Mouse (Mus musculus): ENCODE measurements around the gene Lin28a.
A peak's percentile ranks its signal among the peaks of the same experiment; 100 is the strongest.
"Not testable (repeated sequence)": the region's sequence is repeated elsewhere in the genome, so short reads cannot be mapped to it uniquely, and the experiment has no call there.

Lin28a gene

DNA sequence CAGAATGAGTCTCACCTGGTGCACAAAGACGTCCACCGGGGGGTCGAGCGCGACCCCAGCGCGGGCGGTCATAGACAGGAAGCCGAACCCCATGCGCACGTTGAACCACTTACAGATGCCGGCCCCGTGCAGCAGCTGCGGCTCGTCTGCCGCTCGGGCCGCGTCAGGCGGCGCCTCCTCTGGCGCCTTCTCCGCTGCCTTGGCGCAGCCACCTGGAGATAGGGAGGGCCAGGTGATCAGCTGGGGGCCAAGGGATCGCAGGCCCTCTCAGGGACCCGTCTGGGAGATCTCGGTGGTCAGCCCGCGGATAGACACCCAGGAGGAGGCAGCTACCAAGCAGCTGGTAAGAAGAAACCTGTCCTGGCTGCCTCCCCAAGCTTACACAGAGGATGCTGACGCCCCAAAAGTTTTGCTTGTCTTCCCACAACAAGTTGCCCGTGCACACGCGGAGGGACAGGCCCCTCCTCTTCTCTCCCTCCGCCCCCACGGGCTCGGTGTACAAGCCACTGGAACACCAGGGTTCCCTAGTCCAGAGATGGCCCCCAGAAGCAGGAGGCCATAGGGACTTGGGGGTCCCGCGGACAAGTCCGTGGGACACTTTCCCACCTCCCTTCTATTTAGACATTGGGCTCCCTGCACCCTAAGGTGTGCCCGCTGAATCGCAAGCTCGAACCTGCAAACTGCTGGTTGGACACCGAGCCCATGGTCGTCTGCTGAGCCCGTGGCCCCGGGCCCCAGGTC is 433 bp downstream of the Lin28a start:
- no peak for DNase-seq

- no peak for DNase-seq
Measured at GRCm38 (mm10) chr4:134017201-134017865, 1.3 kb downstream of the Lin28a start.

- peak; percentile 60 for DNase-seq
Measured at GRCm38 (mm10) chr4:134016767-134017166, 1.9 kb downstream of the Lin28a start.

- no peak for DNase-seq
Measured at GRCm38 (mm10) chr4:134016208-134016607, 2.4 kb downstream of the Lin28a start.

DNA sequence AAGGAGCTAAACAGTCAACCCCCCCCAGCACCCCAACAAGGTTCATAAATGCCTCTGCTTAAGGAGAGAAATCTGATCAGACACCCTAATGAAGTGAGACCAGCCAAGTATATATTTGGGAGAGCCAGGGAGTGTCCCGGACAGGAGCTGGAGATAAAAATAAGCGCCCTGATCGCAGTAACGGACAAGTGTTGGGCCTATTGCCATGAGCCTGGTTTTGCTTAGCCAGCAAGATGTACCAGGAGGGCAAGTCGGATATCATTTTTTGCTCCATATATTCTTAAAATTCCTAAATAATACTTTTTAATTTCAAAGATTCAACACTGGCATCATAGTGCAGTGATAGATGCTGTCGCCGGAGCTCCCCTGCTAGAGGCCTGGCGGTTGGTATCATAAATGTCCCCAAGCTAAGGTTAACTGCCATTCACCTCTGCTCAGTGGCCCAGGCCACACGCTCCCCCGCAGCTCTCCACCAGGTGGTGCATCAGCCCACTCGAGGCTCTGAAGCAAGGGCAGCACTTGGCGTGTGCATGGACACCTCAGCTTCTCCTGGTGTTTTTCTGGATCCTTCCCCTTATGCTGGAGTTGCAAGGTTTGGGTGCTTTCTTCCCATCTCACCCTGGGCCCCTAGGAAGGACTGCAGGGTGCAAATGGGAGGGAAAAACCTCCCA is 5.6 kb downstream of the Lin28a start:
- DNase-seq = peak; percentile 51

DNA sequence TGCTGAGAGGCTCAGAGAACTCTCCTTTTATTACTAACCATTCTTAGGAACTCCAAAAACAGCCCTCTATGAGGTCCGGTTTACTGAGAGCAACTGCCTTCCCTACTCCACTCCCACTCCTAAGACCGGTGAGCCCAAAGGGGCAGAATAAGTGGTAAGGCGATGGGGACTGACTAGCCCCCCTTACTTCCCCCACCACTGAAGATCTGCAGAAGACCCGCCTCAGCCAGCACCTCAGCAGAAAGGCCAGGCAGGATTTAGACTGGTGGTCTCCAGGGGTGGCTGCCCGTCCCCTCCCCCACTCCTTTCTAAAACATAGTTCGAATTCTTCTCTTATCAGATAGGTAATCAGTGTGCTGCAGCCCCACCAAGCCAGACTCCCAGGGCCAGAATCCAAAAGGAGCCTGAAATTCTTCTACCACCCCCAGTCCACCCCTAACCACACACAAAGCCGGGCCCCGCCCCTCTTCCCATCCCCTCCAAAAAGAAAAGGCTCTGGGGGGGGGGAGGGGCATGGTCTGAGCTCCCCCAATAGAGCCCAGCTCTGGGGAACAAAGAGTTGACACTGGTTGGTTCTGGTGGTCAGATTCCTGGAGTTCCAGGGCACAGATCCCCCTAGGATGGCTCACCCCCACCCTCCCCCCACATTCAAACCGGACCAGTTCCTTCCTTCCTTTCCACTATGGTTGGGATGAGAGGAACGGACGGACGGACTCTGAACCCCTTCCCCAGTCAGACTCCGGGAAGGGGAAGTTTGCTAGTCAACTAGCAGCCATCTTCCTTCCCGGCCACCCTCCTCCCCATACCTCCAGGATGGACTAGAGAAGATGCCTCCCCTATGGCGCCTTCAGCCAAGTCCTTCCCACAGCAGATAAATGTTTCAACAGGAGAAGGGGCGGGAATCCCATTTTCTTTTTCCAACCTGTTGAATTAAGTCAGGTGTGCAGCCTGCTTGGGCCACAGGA is 6.9 kb downstream of the Lin28a start:
- no peak for DNase-seq

- DNase-seq = no peak
Measured at GRCm38 (mm10) chr4:134009709-134010108, 8.9 kb downstream of the Lin28a start.

DNA sequence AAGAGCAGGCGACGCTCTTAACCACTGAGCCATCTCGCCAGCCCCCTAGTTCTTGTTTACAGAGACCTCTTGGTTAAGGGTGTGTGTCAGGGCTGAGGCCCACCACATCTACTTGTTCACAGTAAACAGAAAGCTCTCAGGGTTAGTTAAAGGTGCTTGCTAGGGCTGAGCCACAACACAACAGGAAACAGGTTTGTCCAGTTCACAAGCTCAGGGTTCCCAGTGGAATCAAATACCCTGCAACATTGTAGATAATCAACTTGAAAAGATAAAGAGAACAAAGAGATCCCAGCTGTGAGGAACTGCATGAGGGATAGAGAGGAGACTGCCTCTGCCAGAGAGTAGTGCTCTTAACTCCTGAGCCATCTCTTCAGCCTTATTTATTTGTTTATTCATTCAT is 11.8 kb downstream of the Lin28a start:
- DNase-seq = no peak

- no peak for DNase-seq
Measured at GRCm38 (mm10) chr4:134005581-134006358, 12.9 kb downstream of the Lin28a start.

DNA sequence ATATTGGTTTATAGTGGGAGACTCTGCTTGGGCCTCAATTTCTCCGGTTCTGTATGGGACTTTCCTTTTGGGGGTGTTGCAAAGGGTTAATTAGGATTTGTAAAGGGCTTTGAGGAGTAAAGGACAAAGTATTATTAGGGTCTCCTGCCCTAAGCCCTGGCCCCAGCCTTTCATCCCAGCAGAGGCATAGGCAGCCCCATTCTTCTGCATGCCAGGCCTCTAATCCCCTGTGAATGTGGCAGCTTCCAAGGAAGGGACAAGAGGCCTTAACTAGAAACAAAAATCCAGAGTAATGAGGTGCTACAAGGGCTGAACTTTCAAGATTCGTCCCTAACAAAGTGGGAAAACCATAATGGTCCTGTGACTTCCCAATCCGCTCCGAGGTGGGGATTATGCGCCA is 15.7 kb downstream of the Lin28a start:
- no peak for DNase-seq

DNA sequence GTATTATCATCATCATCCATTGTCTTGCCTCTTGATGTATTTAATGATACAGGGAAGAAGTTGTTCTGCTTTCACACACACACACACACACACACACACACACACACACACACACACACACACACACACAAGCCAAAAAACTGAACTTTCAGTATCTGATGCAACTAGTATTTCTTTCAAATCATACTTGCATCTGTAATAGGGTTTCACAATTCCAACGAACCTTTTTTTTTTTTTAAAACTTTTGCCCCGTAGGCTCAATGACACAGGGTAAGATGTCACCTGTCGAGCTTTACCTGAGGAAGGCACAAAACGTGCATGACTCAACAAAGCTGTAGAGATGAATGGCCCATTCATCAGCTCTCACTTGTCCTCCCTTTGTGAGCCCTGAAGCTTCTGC is 16.4 kb downstream of the Lin28a start:
- DNase-seq = no peak

- no peak for DNase-seq
Measured at GRCm38 (mm10) chr4:134001710-134002109, 16.9 kb downstream of the Lin28a start.

DNA sequence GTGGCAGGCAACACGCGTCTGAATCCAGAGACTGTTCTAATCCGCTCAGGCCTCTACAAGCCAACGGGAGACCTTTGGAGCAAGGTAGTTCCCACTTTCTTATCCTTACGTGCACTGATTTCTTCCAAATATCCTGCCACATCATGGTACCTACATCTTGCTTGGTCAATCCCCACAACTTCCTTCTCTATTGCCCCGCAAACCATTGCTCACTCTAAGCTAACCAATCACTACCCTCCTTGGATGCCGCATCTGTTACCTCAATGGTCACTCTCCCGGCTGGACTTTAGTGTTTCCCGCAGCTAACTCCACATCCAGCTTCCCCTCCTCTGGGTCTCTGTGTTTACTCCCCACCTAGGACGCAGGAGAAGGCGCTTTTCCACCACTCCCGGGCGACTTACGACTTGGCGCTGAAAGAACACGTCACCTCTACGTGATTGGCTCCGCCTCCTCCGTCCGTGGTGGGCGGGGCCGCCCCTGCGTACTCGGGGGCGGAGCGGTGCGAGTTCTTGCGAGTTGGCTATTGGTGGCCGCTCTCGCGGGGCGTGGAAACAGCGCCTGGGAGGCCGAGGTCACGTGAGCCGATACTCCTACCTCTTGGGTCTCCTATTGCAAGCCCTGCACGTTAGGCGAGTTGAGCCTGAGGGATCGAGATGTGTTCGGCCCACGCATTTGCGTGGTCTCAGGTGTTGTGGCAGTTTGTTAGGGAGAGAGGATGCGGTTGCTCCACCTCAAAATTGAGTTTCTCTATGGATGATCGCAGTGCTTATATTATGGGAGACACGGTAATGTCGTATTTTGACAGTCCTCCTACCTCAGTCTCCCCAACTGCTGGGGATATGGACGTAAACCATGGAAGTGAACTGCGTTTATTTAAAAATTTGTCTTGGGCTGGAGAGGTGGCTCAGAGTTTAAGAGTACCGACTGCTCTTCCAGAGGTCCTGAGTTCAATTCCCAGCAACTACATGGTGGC is 17.9 kb downstream of the Lin28a start, which contains the start of gene Dhdds:
TSS of gene Dhdds (minus strand) at position 453 of the 973 bp plus-strand sequence.
- peak; percentile 99 for DNase-seq

GRCm38 (mm10) chr4:133994697-133995096 is 23.9 kb downstream of the Lin28a start:
- no peak for DNase-seq

DNA sequence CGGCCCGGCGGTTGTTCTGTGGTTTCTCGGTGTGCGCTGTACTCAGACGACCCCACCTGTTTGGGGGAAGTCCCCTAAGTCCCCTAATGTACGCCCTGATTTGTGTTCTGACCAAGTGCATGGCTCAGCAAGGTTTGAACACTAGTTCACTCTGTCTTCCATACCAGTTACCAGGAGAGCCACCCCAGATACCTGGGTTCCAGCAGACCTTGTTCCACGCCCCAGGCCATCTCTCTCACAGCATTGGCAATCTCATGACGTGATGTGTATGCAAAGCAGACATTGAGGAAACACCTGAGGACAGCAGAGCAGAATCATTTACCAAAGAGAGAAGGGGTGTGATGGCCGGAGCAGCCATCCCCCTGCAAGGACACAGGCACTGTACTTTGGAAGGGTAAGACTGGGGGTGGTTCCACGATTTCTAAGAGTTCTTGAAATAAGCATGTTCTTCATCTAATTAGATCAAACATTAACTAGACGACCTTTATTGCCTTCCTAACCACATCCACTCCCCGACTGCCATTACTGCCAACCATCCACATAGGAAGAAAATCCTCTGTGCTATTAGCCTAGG is 27.5 kb downstream of the Lin28a start:
- no peak for DNase-seq

- DNase-seq = no peak
Measured at GRCm38 (mm10) chr4:133990035-133990434, 28.6 kb downstream of the Lin28a start.

DNA sequence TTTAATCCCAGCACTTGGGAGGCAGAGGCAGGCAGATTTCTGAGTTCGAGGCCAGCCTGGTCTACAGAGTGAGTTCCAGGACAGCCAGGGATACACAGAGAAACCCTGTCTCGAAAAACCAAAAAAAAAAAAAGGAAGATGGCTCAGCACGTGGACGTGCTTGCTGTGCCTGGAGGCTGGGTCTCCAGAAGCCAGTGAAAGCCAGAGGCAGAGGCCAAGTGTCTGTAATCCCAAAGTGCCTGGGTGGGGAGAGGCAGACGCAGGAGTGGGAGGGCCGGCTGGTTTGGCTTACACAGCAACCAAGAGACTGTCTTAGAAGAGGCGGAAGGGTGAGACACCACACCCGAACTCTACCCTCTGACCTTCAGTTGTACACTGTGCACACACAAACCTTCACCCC is 30.4 kb downstream of the Lin28a start:
- DNase-seq = not testable (repeated sequence)

GRCm38 (mm10) chr4:133982936-133983335 is 35.7 kb downstream of the Lin28a start:
- no peak for DNase-seq

- no peak for DNase-seq
Measured at GRCm38 (mm10) chr4:133980496-133980895, 38.1 kb downstream of the Lin28a start.

DNA sequence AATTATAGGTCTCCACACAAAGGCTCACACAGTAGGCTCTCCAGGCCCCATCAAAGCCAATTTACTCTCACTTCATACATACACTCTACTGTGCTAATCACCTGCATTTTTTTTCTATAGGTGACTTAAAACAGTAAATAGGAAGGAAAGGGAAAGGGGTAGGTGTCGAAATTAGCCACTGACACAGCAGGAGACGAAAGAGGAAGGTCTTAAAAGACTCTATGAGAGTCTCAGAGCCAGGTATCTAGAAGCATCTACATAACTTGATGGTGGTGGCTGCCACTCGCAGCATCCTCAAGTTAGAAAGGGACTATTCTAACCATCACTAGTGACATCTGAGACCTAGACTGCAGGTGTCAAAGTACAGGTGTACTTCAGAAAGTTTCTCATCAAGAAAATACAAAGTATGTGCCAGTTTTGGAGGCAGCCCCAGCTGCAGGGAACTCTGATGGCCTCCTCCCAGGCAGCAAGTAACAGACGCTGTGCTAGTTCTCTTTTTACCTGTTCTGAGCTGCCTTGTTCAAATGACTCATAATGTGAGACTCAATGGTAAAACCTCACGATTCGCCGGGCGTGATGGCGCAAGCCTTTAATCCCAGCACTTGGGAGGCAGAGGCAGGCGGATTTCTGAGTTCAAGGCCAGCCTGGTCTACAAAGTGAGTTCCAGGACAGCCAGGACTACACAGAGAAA is 40.5 kb downstream of the Lin28a start:
- DNase-seq = no peak

Measured in retina, postnatal 1 day (tissue).